Mouse (Mus musculus) macrophage (primary cell): ENCODE results near the gene Csnka2ip. TPM values are rescaled to one million over a fixed set of nuclear protein-coding genes. Genes with fewer than 3 reads are reported as not detected.

Experiments used
- H3K27ac ChIP-seq: fragments of 350-480 bp; formaldehyde crosslinking; 2 replicates; pipeline ENCODE4 v1.9.0; 2021
- H3K36me3 ChIP-seq: fragments of 350-480 bp; formaldehyde crosslinking; 2 replicates; pipeline ENCODE4 v1.9.0; 2021; ENCODE audit errors: inconsistent target
- H3K4me3 ChIP-seq: fragments of 350-480 bp; formaldehyde crosslinking; 2 replicates; pipeline ENCODE4 v1.9.0; 2021; ENCODE audit errors: inconsistent target
- H3K79me2 ChIP-seq: fragments of 350-480 bp; formaldehyde crosslinking; 2 replicates; pipeline ENCODE4 v1.9.0; 2021; ENCODE audit errors: inconsistent target
- WGBS: methylation state at CpG from one replicate; pipeline ENCODE4 v1.1.7; 2026; ENCODE audit warnings: inconsistent platforms; ENCODE audit not compliant: missing documents; 5-methylcytosine and 5-hydroxymethylcytosine counted together
- polyA plus RNA-seq: library from polyadenylated mRNA; stranded (reverse); fragments of 250-400 nt; gene quantifications from 3 replicates; pipeline ENCODE4 v1.2.4, GENCODE M21; 2018; ENCODE audit warnings: inconsistent platforms
- total RNA-seq, 78 experiments: library from RNA; depleted of rRNA; stranded (reverse); fragments of 250-400 nt; gene quantifications; 1 replicate in 9 of 78; 2 replicates in 24 of 78; 3 replicates in 43 of 78; 4 replicates in 2 of 78; pipeline ENCODE4 v1.2.4; 2018; ENCODE audit warnings: inconsistent platforms in 56 of 78

Csnka2ip gene
- total RNA-seq (2018; cell fraction: chromatin; rRNA removed) = not detected
- not detected for total RNA-seq (2018; cell fraction: cytosol; rRNA removed)
- not detected for total RNA-seq (2018; cell fraction: nucleus; rRNA removed)
- polyA plus RNA-seq = not detected in 3 replicates

GRCm38 (mm10) chr16:64602308-64602707, at the start of gene Csnka2ip:
TSS of gene Csnka2ip (minus strand) at chr16:64602408.
- Histone ChIP-seq H3K27ac (no peak within 1 kb of the TSS), H3K79me2 (no peaks in the 10 kb centered on the region)
- WGBS = 87% methylated on average over 1 of the region's 1 CpGs

DNA sequence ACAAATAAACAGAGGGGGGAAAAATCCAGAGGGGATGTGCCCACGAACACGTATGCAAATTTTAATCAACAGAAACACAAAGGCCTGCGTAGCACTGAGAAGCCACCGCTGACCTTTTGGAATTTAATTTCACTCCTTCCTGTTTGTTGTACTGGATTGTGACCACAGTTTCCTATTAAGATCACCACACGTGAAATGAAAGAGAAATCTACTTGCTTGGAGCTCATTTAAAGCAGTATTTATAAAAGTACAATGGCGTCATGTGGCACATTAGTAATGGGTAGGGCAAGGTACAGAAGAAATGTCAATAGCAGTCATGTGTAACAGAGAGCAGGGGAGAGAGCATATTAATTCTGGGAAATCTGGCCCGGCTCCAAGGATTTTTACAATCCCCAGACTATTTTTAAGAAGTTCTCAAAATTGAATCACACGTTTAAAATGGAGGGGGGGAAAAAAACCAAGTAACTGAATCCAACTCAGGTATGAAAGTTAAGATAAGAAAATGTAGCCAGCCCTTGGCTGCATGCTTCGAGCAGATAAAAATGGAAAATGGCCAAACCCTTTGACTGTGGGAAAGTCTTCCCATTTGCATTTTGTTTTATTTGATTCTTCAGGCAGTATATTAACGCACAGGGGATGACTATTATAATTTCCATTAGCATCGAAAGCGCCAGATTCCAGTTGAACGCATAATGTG, 47.5 kb upstream of the Csnka2ip start:
- Histone ChIP-seq H3K36me3 (no peaks in the 10 kb centered on the region), H3K4me3 (no peak overlapping the region), H3K79me2 (no peaks in the 10 kb centered on the region), H3K27ac (no peak overlapping the region)
- 46% methylated on average over 13 of the region's 13 CpGs for WGBS

More at GRCm38 (mm10) chr16:64602308-64602707, at the start of gene Csnka2ip:
- Histone ChIP-seq H3K4me3 (no peak within 1 kb of the TSS), H3K36me3 (no peaks in the 10 kb centered on the region)

DNA sequence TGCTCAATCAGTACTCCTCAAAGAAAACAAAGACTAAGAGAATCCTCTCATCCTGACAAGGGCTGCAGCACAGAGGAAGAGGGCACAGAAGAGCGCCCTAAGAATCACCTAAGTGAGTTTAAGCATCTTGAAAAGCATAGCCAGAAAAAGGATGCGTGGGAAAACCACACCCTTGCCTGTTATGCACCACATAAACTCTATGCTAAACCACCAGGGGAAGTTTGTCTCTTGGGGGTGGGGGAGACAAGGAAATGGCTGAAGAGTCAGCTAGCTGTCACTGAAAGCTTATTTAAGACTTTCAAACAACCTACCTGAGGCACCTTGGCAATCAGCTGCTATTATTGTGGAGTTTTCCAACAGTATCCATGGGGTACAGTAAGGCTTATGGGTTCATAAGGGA, 45.6 kb upstream of the Csnka2ip start:
- H3K79me2 ChIP-seq = no peaks in the 10 kb centered on the region
- H3K4me3 ChIP-seq = no peak overlapping the region
- no peak overlapping the region for H3K27ac ChIP-seq
- WGBS = 37% methylated on average over 2 of the region's 2 CpGs
- H3K36me3 ChIP-seq = no peaks in the 10 kb centered on the region

GRCm38 (mm10) chr16:64635110-64635509, 32.9 kb upstream of the Csnka2ip start:
- H3K27ac ChIP-seq = no peak overlapping the region
- 72% methylated on average over 1 of the region's 1 CpGs for WGBS
- H3K4me3 ChIP-seq = no peak overlapping the region
- no peaks in the 10 kb centered on the region for H3K36me3 ChIP-seq
- H3K79me2 ChIP-seq = no peaks in the 10 kb centered on the region

- no peak overlapping the region for H3K4me3 ChIP-seq
- no peaks in the 10 kb centered on the region for H3K79me2 ChIP-seq
- H3K36me3 ChIP-seq = no peaks in the 10 kb centered on the region
- no peak overlapping the region for H3K27ac ChIP-seq
- WGBS = 87% methylated on average over 6 of the region's 6 CpGs
These were observed 17.9 kb upstream of the Csnka2ip start for GRCm38 (mm10) chr16:64620116-64620515.

GRCm38 (mm10) chr16:64614648-64615047, 12.4 kb upstream of the Csnka2ip start:
- Histone ChIP-seq H3K36me3 (no peaks in the 10 kb centered on the region), H3K27ac (no peak overlapping the region), H3K79me2 (no peaks in the 10 kb centered on the region), H3K4me3 (no peak overlapping the region)
- 50% methylated on average over 3 of the region's 3 CpGs for WGBS

DNA sequence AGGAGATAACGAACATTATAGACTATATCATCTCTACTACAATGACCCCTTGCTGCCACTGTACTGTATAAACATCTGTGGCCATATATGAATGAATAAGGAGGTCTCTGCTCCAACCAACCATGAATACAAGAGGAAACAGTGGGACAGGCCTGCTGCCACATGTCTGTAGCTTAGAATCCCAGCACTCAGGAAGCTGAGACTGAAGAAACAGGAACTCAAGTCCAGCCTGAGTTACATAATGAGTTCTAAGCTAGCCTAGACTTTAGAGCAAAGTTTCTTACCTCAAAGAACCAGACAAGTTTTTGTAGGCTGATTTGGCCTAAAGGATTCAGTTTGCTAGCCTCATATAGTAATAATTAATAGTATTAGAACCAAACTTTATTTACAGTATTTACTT, 5.6 kb upstream of the Csnka2ip start:
- H3K36me3 ChIP-seq = no peaks in the 10 kb centered on the region
- WGBS = 100% methylated on average over 1 of the region's 1 CpGs
- H3K79me2 ChIP-seq = no peaks in the 10 kb centered on the region
- H3K4me3 ChIP-seq = no peak overlapping the region
- H3K27ac ChIP-seq = no peak overlapping the region

DNA sequence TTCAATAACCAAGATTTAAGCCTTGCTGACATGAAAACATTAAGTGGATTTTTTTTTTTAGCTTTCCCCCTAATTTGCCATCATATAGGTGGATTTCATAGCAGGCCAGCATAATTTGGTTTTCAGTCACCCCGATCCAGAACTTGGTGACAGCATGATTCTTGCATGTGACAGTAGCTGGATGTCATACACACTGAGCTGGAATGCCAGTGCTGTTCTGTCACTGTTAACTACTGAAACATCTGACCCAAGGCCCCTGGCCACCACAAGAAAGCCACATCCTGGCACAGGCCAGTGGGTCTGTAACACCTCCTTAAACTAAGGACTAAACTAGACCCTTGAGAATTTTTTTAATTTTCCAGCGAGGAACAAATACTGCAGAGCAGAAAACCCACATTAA, 15.4 kb downstream of the Csnka2ip start:
- Histone ChIP-seq H3K27ac (no peak overlapping the region), H3K79me2 (no peaks in the 10 kb centered on the region), H3K4me3 (no peak overlapping the region), H3K36me3 (no peaks in the 10 kb centered on the region)
- WGBS = 73% methylated on average over 2 of the region's 2 CpGs

GRCm38 (mm10) chr16:64586262-64586619, 16.0 kb downstream of the Csnka2ip start:
- WGBS = 95% methylated on average over 4 of the region's 4 CpGs
- Histone ChIP-seq H3K79me2 (no peaks in the 10 kb centered on the region), H3K36me3 (no peaks in the 10 kb centered on the region), H3K27ac (no peak overlapping the region), H3K4me3 (no peak overlapping the region)

DNA sequence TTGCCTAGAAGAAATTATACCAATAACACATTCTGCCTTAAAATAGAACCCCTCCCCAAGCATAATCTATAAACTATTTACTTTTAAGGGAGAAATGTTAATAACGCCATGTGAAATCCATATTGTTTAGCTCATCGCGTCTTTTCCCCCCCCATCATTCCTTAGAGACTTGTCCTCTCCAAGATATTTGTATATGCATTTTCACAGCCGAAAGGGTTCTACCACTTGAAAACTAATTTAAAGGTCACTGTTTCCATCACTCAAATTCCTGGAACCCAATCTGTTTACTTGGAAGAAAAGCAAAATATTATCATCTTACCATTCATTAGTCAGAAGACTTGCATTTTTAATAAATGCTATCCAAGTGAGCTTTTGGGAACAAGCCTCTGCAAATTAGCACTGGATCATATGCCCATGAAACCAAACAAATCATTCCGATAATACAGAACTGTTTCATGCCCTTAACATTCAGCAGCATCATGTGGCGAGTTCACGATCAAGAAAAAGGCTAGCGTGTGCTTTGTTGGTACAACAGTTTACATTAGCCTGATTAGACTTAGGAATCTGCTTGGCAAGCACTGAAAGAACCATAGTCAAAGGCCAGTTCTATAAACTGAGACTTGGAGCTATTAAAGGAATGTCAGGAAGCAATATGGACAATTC, 16.5 kb downstream of the Csnka2ip start:
- WGBS = 95% methylated on average over 8 of the region's 8 CpGs
- no peaks in the 10 kb centered on the region for H3K79me2 ChIP-seq

GRCm38 (mm10) chr16:64584591-64584990, 17.6 kb downstream of the Csnka2ip start:
- Histone ChIP-seq H3K4me3 (no peak overlapping the region), H3K27ac (no peak overlapping the region), H3K79me2 (no peaks in the 10 kb centered on the region), H3K36me3 (no peaks in the 10 kb centered on the region)
- WGBS = 94% methylated on average over 4 of the region's 4 CpGs

More for the DNA sequence above, 16.5 kb downstream of the Csnka2ip start:
- H3K27ac ChIP-seq = no peak overlapping the region
- no peaks in the 10 kb centered on the region for H3K36me3 ChIP-seq
- H3K4me3 ChIP-seq = no peak overlapping the region

DNA sequence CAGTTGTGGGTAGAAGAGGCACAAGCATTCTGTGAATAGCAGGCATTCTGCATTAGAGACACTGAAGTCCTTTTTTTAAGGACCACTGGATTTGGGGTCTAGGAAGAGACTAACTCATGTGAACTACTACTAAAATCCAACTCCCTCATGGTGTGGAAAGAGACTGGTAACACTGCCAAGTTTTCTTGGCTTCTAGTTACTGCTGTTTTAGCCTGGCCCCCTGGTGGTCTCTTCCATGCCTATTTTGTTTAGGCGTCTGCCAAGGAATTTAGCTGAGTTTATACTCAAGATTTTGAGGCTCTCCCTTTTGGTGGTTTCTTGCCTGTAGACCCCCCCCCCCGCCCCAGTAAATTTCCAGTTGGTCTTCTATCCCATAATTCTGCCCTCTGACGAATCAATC, 18.8 kb downstream of the Csnka2ip start:
- no peak overlapping the region for H3K27ac ChIP-seq
- no peak overlapping the region for H3K4me3 ChIP-seq
- WGBS = 70% methylated on average over 3 of the region's 3 CpGs
- no peaks in the 10 kb centered on the region for H3K36me3 ChIP-seq
- H3K79me2 ChIP-seq = no peaks in the 10 kb centered on the region

DNA sequence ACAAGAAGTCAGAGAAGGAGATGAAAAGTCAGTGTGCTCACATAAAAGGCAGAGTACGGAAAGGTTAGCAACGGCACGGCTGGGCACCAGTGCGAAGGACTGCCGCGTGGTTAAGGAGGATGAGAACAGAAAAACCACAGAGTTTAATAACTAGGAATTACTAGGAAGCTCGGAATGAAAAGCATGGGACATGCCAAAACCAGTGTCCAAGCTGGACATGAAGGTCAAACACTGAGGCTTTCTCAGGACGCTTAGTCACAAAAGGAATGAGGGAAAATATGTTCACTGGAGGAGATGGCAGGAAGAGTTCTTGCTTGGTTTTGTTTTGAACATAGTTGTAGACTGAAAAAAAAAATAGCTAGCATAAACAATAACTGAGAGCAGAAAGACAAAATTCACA, 32.7 kb downstream of the Csnka2ip start:
- H3K79me2 ChIP-seq = no peaks in the 10 kb centered on the region
- H3K4me3 ChIP-seq = no peak overlapping the region
- 90% methylated on average over 8 of the region's 8 CpGs for whole genome bisulfite sequencing
- no peak overlapping the region for H3K27ac ChIP-seq
- H3K36me3 ChIP-seq = no peaks in the 10 kb centered on the region

DNA sequence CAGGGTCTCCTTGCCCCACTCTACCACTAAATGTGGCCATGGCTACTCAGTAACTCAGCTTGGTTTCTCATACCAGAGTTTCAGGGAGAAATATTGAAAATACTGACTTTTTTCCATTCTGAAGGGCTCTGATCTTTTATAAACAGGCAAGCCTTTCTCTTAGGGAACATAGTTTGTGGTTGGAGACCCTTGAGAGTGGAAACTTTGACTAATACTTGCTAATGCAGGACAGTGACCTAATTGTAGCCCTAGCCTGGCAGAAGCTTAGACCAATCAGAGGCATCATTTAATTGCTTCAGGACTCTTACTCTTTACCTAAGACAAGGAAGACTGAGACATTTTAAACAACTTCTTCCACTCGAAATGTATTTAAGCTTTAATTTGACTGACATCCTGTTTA, 39.1 kb downstream of the Csnka2ip start:
- H3K4me3 ChIP-seq = no peak overlapping the region
- no peaks in the 10 kb centered on the region for H3K36me3 ChIP-seq
- WGBS = 80% methylated on average over 1 of the region's 1 CpGs
- no peaks in the 10 kb centered on the region for H3K79me2 ChIP-seq
- H3K27ac ChIP-seq = no peak overlapping the region

DNA sequence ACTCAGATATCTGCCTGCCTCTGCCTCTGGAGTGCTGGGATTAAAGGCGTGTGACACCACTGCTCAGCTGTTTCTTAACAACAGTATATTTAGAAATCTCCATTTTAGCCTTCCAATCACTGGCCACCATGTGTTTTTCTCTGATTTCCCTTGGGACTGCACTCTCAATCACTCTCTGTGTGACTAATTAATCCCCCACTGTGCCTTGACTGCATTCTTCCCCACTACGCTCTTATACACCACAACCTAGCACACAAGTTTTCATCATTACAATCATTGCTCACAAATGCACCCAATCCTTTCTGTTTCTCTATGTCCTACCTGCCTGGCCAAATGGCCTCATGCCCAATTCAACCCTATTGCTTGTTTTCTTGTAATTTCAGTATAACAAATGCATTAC, 43.7 kb downstream of the Csnka2ip start:
- Histone ChIP-seq H3K4me3 (no peak overlapping the region), H3K27ac (no peak overlapping the region), H3K36me3 (no peaks in the 10 kb centered on the region), H3K79me2 (no peaks in the 10 kb centered on the region)
- WGBS = 92% methylated on average over 2 of the region's 2 CpGs
